Mouse (Mus musculus) liver, adult 2 months (tissue): ENCODE data around the gene Kalrn. TPM values are rescaled to one million over a fixed set of nuclear protein-coding genes. Genes with fewer than 3 reads are reported as not detected.

Experiments used
- DNase-seq: peaks from one replicate; pipeline ENCODE4 v3.0.0-alpha.2; 2011; ENCODE audit warnings: low read depth, low spot score; ENCODE audit errors: extremely low read depth
- H3K27ac ChIP-seq: fragments of 200-500 bp; replicated peaks from 2 replicates; pipeline ENCODE4 v1.5.1; 2012; ENCODE audit warnings: low read depth, mild to moderate bottlenecking, control low read depth, inconsistent platforms, low read length; ENCODE audit not compliant: insufficient read depth
- H3K27me3 ChIP-seq: fragments of 200-500 bp; 2 replicates; pipeline ENCODE4 v1.6.1; 2012; ENCODE audit warnings: mild to moderate bottlenecking, moderate library complexity, low read length, inconsistent platforms; ENCODE audit not compliant: control insufficient read depth, insufficient read depth
- H3K36me3 ChIP-seq: fragments of 200-500 bp; 2 replicates; pipeline ENCODE4 v1.6.1; 2012; ENCODE audit warnings: low read length, inconsistent platforms; ENCODE audit not compliant: control insufficient read depth, insufficient read depth
- H3K4me1 ChIP-seq: fragments of 200-500 bp; 2 replicates; pipeline ENCODE4 v1.6.1; 2011; ENCODE audit warnings: low read length; ENCODE audit not compliant: control insufficient read depth, insufficient read depth
- H3K4me3 ChIP-seq: fragments of 200-500 bp; 2 replicates; pipeline ENCODE4 v1.5.1; 2011; ENCODE audit warnings: low read depth, mild to moderate bottlenecking, control low read depth, low read length, moderate library complexity; ENCODE audit not compliant: insufficient read depth
- H3K79me2 ChIP-seq: fragments of 200-500 bp; 2 replicates; pipeline ENCODE4 v1.6.1; 2012; ENCODE audit warnings: inconsistent platforms, mild to moderate bottlenecking, low read length, moderate library complexity; ENCODE audit not compliant: control insufficient read depth, insufficient read depth
- H3K9ac ChIP-seq: fragments of 200-500 bp; 2 replicates; pipeline ENCODE4 v1.6.1; 2012; ENCODE audit warnings: low read depth, mild to moderate bottlenecking, control low read depth, inconsistent platforms, low read length
- CTCF ChIP-seq: fragments of 200-500 bp; IDR thresholded peaks from 2 replicates; pipeline ENCODE4 v1.5.1; 2011; ENCODE audit warnings: low read depth, low read length, control low read depth
- POLR2A ChIP-seq: fragments of 200-500 bp; IDR thresholded peaks from 2 replicates; pipeline ENCODE4 v1.6.1; 2011; ENCODE audit warnings: low read length, control low read depth; ENCODE audit not compliant: insufficient read depth; ENCODE audit errors: extremely low read depth
- WGBS: fragments of 180-500 bp; shearing (Covaris S2); methylation state at CpG from one replicate; pipeline ENCODE4 v1.1.7; 2018; 5-methylcytosine and 5-hydroxymethylcytosine counted together
- polyA plus RNA-seq: library from polyadenylated mRNA; depleted of rRNA; stranded (reverse); fragments of >200 nt; gene quantifications from 2 replicates; pipeline ENCODE4 v1.2.3, GENCODE M21; 2012
- total RNA-seq: library from RNA; depleted of rRNA; stranded (reverse); fragments of >200 nt; gene quantifications from 2 replicates; pipeline ENCODE4 v1.2.3, GENCODE M21; 2014

Gene Kalrn
- total and polyA plus RNA-seq, 2 experiments: 14.0 to 34.8 TPM

GRCm38 (mm10) chr16:34491225-34491624, 82.1 kb downstream of the Kalrn start:
- WGBS: 87% methylated on average over 8 of the region's 8 CpGs
- H3K4me1 ChIP-seq: no peaks in the 10 kb centered on the region; the same call in 1 of the 2 replicates
- no peak overlapping the region for H3K4me3 ChIP-seq
- no peaks in the 10 kb centered on the region for H3K79me2 ChIP-seq
- TF ChIP-seq CTCF: no peak
- TF ChIP-seq POLR2A: no peak
- H3K27ac ChIP-seq: no peak overlapping the region
- H3K27me3 ChIP-seq: no peaks in the 10 kb centered on the region
- H3K9ac ChIP-seq: no peak overlapping the region
- no peaks in the 10 kb centered on the region for H3K36me3 ChIP-seq
- no peak for DNase-seq

GRCm38 (mm10) chr16:34490506-34490905, 82.8 kb downstream of the Kalrn start:
- Histone ChIP-seq H3K9ac (no peak overlapping the region), H3K4me3 (no peak overlapping the region), H3K27me3 (no peaks in the 10 kb centered on the region), H3K27ac (no peak overlapping the region), H3K36me3 (no peaks in the 10 kb centered on the region), H3K79me2 (no peaks in the 10 kb centered on the region), H3K4me1 (no peaks in the 10 kb centered on the region; the same call in 1 of the 2 replicates)
- DNase-seq: no peak
- 54% methylated on average over 8 of the region's 8 CpGs for WGBS
- TF ChIP-seq CTCF (no peak), POLR2A (no peak)

- Histone ChIP-seq H3K36me3 (no peaks in the 10 kb centered on the region), H3K9ac (no peak overlapping the region), H3K4me3 (no peak overlapping the region), H3K27ac (no peak overlapping the region), H3K27me3 (no peaks in the 10 kb centered on the region), H3K79me2 (no peaks in the 10 kb centered on the region), H3K4me1 (no peaks in the 10 kb centered on the region; the same call in 1 of the 2 replicates)
- 71% methylated on average over 3 of the region's 3 CpGs for WGBS
- TF ChIP-seq CTCF: no peak
- no peak for TF ChIP-seq POLR2A
- DNase-seq: no peak
Measured at GRCm38 (mm10) chr16:34489805-34490325, 83.5 kb downstream of the Kalrn start.

- Histone ChIP-seq H3K36me3 (no peaks in the 10 kb centered on the region), H3K9ac (no peak overlapping the region), H3K27ac (no peak overlapping the region), H3K4me1 (no peaks in the 10 kb centered on the region), H3K79me2 (no peaks in the 10 kb centered on the region), H3K27me3 (no peaks in the 10 kb centered on the region), H3K4me3 (no peak overlapping the region)
- TF ChIP-seq POLR2A (no peak), CTCF (no peak)
- 90% methylated on average over 5 of the region's 5 CpGs for WGBS
- no peak for DNase-seq
Measured at GRCm38 (mm10) chr16:34487823-34488222, 85.5 kb downstream of the Kalrn start.

DNA sequence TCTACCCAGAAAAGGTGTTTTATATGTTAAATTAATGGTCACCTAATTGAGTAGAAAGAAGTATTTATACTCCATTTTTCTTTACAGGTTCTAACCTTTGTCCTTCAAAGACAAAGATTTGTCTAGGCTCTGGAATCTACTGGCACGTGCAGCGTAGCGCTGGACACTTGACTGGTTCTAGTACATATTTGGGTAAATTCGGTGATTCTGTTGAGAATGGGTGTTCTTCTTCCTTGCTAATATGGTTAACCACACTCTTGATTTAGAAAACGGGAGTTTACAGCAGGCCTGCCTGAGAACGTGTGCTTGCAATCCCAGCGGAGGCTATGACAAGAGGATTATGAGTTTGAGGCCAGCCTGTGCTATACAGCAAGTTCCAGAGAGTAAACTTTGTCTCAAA, 86.1 kb downstream of the Kalrn start:
- no peak overlapping the region for H3K27ac ChIP-seq
- no peak for DNase-seq
- no peak for TF ChIP-seq POLR2A
- TF ChIP-seq CTCF: no peak
- no peak overlapping the region for H3K9ac ChIP-seq
- H3K36me3 ChIP-seq: no peaks in the 10 kb centered on the region
- H3K4me3 ChIP-seq: no peak overlapping the region
- 89% methylated on average over 7 of the region's 7 CpGs for WGBS
- H3K27me3 ChIP-seq: no peaks in the 10 kb centered on the region
- no peaks in the 10 kb centered on the region for H3K79me2 ChIP-seq
- no peaks in the 10 kb centered on the region for H3K4me1 ChIP-seq

GRCm38 (mm10) chr16:34485483-34485882, 87.8 kb downstream of the Kalrn start:
- no peaks in the 10 kb centered on the region for H3K4me1 ChIP-seq
- no peak overlapping the region for H3K9ac ChIP-seq
- TF ChIP-seq POLR2A (no peak), CTCF (no peak)
- no peak overlapping the region for H3K27ac ChIP-seq
- 84% methylated on average over 6 of the region's 6 CpGs for WGBS
- H3K4me3 ChIP-seq: no peak overlapping the region
- H3K79me2 ChIP-seq: no peaks in the 10 kb centered on the region
- DNase-seq: no peak
- no peaks in the 10 kb centered on the region for H3K27me3 ChIP-seq
- H3K36me3 ChIP-seq: no peaks in the 10 kb centered on the region
